Mouse (Mus musculus): ENCODE measurements around the gene Fbxw21. TPM values are rescaled to one million over a fixed set of nuclear protein-coding genes. Genes with fewer than 3 reads are reported as not detected.

Gene Fbxw21
- polyA plus RNA-seq, 1 experiment from 2014 or later, result not detected

GRCm38 (mm10) chr9:109094553-109095136, 67.2 kb downstream of the Fbxw21 start:
- H3K4me1 ChIP-seq (replicated peaks; ENCODE audit: control insufficient read depth, insufficient read depth), result peaks cover 20% of the 10 kb centered on the region
- peak overlapping the region; percentile 85 for H3K9ac ChIP-seq (ENCODE audit: low read length)
- ATAC-seq (ENCODE audit: low FRiP score, low TSS enrichment) (peak; percentile 49), DNase-seq (ENCODE audit: low spot score) (peak; percentile 81)
- H3K27ac ChIP-seq (replicated peaks), result peak overlapping the region; percentile 96
- H3K9me3 ChIP-seq (ENCODE audit: control insufficient read depth, low read length), result no peaks in the 10 kb centered on the region
- no peaks in the 10 kb centered on the region for H3K27me3 ChIP-seq (ENCODE audit: control insufficient read depth, insufficient read depth, low read length)
- WGBS, result 5% methylated on average over 21 of the region's 21 CpGs
- H3K36me3 ChIP-seq (ENCODE audit: control insufficient read depth, insufficient read depth, low read length), result no peaks in the 10 kb centered on the region
- TF ChIP-seq EP300 (optimal IDR thresholded peaks at IDR 0.05), result peak; percentile 48
- no peak for TF ChIP-seq CTCF (IDR thresholded peaks at IDR 0.05; ENCODE audit: low read depth)
- H3K4me2 ChIP-seq (replicated peaks; ENCODE audit: low read depth), result peak overlapping the region; percentile 84
- peak overlapping the region; percentile 69 for H3K4me3 ChIP-seq (ENCODE audit: low read depth, low read length)

DNA sequence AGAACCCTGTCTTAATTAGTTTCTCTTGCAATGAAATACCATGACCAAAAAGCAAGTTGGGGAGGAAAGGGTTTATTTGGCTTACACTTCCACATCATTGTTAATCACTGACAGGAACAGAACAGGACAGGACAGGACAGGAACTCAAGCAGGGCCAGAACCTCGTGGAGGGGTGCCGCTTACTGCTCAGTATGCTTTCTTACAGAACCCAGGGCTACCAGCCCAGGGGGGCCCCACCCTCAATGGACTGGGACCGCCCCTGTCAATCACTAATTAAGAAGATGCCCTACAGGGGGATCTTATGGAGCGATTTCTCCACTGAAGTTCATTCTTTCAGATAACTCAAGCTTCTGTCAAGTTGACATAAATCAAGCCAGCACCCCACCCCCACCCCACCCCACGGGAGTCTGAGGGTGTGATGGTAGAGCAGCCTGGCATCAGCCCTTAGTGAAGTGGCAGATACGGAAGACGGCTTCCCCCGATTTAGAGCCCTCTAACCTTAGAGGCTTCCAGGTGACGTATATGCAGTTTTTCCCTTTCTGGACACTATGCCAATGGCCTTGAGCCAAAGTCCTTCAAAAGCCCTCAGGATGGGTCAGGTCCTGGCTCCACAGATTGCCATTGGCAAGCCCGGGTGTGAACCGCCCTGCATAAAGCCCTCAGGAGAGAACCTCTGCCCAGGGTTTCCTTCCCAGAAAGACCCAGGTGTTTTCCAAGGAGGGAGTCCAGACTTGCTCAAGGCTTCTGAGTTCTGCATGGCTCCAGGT, 67.9 kb downstream of the Fbxw21 start:
- peak; percentile 27 for DNase-seq (ENCODE audit: low spot score)

GRCm38 (mm10) chr9:109092799-109093198, 69.0 kb downstream of the Fbxw21 start:
- TF ChIP-seq EP300 (optimal IDR thresholded peaks at IDR 0.05) (no peak), CTCF (IDR thresholded peaks at IDR 0.05; ENCODE audit: low read depth) (peak; percentile 11; the same call in 1 of the 2 replicates)
- Histone ChIP-seq H3K4me3 (ENCODE audit: low read depth, low read length) (no peak overlapping the region), H3K27me3 (ENCODE audit: control insufficient read depth, insufficient read depth, low read length) (no peaks in the 10 kb centered on the region), H3K4me1 (replicated peaks; ENCODE audit: control insufficient read depth, insufficient read depth) (peaks cover 12% of the 10 kb centered on the region), H3K36me3 (ENCODE audit: control insufficient read depth, insufficient read depth, low read length) (no peaks in the 10 kb centered on the region), H3K4me2 (replicated peaks; ENCODE audit: low read depth) (no peak overlapping the region), H3K9me3 (ENCODE audit: control insufficient read depth, low read length) (no peaks in the 10 kb centered on the region), H3K27ac (replicated peaks) (peak overlapping the region; percentile 40; the same call in 1 of the 2 replicates), H3K9ac (ENCODE audit: low read length) (no peak overlapping the region)
- ATAC-seq (ENCODE audit: low FRiP score, low TSS enrichment) (no peak), DNase-seq (ENCODE audit: low spot score) (no peak)
- WGBS, result 50% methylated on average over 6 of the region's 6 CpGs

More for the DNA sequence above, 67.9 kb downstream of the Fbxw21 start:
- 23% methylated on average over 11 of the region's 11 CpGs for WGBS
- Histone ChIP-seq H3K4me1 (replicated peaks; ENCODE audit: control insufficient read depth, insufficient read depth) (peaks cover 17% of the 10 kb centered on the region), H3K9ac (ENCODE audit: low read length) (0 out of 2 replicates have a peak overlapping the region, but pooled peaks have one; percentile 85), H3K27ac (replicated peaks) (peak overlapping the region; percentile 96), H3K36me3 (ENCODE audit: control insufficient read depth, insufficient read depth, low read length) (no peaks in the 10 kb centered on the region), H3K9me3 (ENCODE audit: control insufficient read depth, low read length) (no peaks in the 10 kb centered on the region), H3K27me3 (ENCODE audit: control insufficient read depth, insufficient read depth, low read length) (no peaks in the 10 kb centered on the region), H3K4me3 (ENCODE audit: low read depth, low read length) (peak overlapping the region; percentile 69), H3K4me2 (replicated peaks; ENCODE audit: low read depth) (peak overlapping the region; percentile 84)
- ATAC-seq (ENCODE audit: low FRiP score, low TSS enrichment), result peak; percentile 9
- no peak for TF ChIP-seq CTCF (IDR thresholded peaks at IDR 0.05; ENCODE audit: low read depth)
- no peak for TF ChIP-seq EP300 (optimal IDR thresholded peaks at IDR 0.05)

- Histone ChIP-seq H3K27ac (replicated peaks) (peak overlapping the region; percentile 73), H3K9ac (ENCODE audit: low read length) (no peak overlapping the region), H3K36me3 (ENCODE audit: control insufficient read depth, insufficient read depth, low read length) (no peaks in the 10 kb centered on the region), H3K4me2 (replicated peaks; ENCODE audit: low read depth) (peak overlapping the region; percentile 14), H3K9me3 (ENCODE audit: control insufficient read depth, low read length) (no peaks in the 10 kb centered on the region), H3K27me3 (ENCODE audit: control insufficient read depth, insufficient read depth, low read length) (no peaks in the 10 kb centered on the region), H3K4me3 (ENCODE audit: low read depth, low read length) (no peak overlapping the region), H3K4me1 (replicated peaks; ENCODE audit: control insufficient read depth, insufficient read depth) (peaks cover 4% of the 10 kb centered on the region; the same call in 1 of the 2 replicates)
- DNase-seq (ENCODE audit: low spot score), result no peak
- no peak for ATAC-seq (ENCODE audit: low FRiP score, low TSS enrichment)
- WGBS, result 85% methylated on average over 8 of the region's 8 CpGs
- no peak for TF ChIP-seq EP300 (optimal IDR thresholded peaks at IDR 0.05)
- TF ChIP-seq CTCF (IDR thresholded peaks at IDR 0.05; ENCODE audit: low read depth), result no peak
Observed at GRCm38 (mm10) chr9:109091802-109092201, 70.0 kb downstream of the Fbxw21 start.

DNA sequence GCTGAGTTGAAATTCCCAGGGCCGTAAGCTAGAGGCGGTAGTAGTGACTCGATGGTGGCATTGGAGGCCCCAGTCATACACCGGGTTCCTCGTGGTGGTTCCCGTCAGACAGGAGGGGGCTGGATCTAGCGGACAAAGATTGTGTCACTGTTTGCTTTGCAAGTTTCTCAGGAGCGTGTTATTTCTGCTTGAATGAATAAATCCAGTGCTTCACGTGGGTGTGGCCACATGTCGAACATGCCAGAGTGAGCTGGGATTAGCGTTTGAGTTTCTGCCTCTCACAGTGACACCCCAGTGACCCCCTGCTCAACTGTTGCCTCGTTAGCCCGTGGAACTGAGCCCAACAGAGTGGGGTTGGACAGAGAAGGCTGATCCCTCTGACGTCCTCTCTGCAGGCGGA, 71.4 kb downstream of the Fbxw21 start:
- Histone ChIP-seq H3K9me3 (ENCODE audit: control insufficient read depth, low read length) (no peaks in the 10 kb centered on the region), H3K4me2 (replicated peaks; ENCODE audit: low read depth) (peak overlapping the region; percentile 14; the same call in 1 of the 2 replicates), H3K4me1 (replicated peaks; ENCODE audit: control insufficient read depth, insufficient read depth) (peaks cover 4% of the 10 kb centered on the region; the same call in 1 of the 2 replicates), H3K9ac (ENCODE audit: low read length) (0 out of 2 replicates have a peak overlapping the region, but pooled peaks have one; percentile 13), H3K27me3 (ENCODE audit: control insufficient read depth, insufficient read depth, low read length) (no peaks in the 10 kb centered on the region), H3K4me3 (ENCODE audit: low read depth, low read length) (no peak overlapping the region), H3K27ac (replicated peaks) (peak overlapping the region; percentile 73), H3K36me3 (ENCODE audit: control insufficient read depth, insufficient read depth, low read length) (no peaks in the 10 kb centered on the region)
- TF ChIP-seq CTCF (IDR thresholded peaks at IDR 0.05; ENCODE audit: low read depth), result no peak
- TF ChIP-seq EP300 (optimal IDR thresholded peaks at IDR 0.05), result no peak
- ATAC-seq (ENCODE audit: low FRiP score, low TSS enrichment) (no peak), DNase-seq (ENCODE audit: low spot score) (peak; percentile 42)
- WGBS, result 44% methylated on average over 15 of the region's 15 CpGs

Other genes starting within 250 kb of the Fbxw21 start
- gene Tmem89, start 247.4 kb downstream of the Fbxw21 start, polyA plus RNA-seq (2015; fragmentation: Nextera tagmentation; extraction: Ambion mirVana), result 0.51 and 0.67 TPM in 2 replicates
- 476 and 497 TPM in 2 replicates for gene Uqcrc1, start 225.4 kb downstream of the Fbxw21 start, polyA plus RNA-seq (2015; fragmentation: Nextera tagmentation; extraction: Ambion mirVana)
- gene Col7a1, start 208.5 kb downstream of the Fbxw21 start, polyA plus RNA-seq (2015; fragmentation: Nextera tagmentation; extraction: Ambion mirVana), result 6.2 and 9.6 TPM in 2 replicates
- not detected in 2 replicates for gene Ucn2, start 176.0 kb downstream of the Fbxw21 start, polyA plus RNA-seq (2015; fragmentation: Nextera tagmentation; extraction: Ambion mirVana)
- gene Pfkfb4, start 170.3 kb downstream of the Fbxw21 start, polyA plus RNA-seq (2015; fragmentation: Nextera tagmentation; extraction: Ambion mirVana), result 10.3 and 12.1 TPM in 2 replicates
- gene Shisa5, start 123.5 kb downstream of the Fbxw21 start, polyA plus RNA-seq (2015; fragmentation: Nextera tagmentation; extraction: Ambion mirVana), result 168 and 181 TPM in 2 replicates
- gene Trex1, start 102.3 kb downstream of the Fbxw21 start, polyA plus RNA-seq (2015; fragmentation: Nextera tagmentation; extraction: Ambion mirVana), result 13.3 and 15.8 TPM in 2 replicates
- 10.8 and 11.3 TPM in 2 replicates for gene Atrip, start 87.9 kb downstream of the Fbxw21 start, polyA plus RNA-seq (2015; fragmentation: Nextera tagmentation; extraction: Ambion mirVana)
- 8.9 and 9.9 TPM in 2 replicates for gene Ccdc51, start 79.5 kb downstream of the Fbxw21 start, polyA plus RNA-seq (2015; fragmentation: Nextera tagmentation; extraction: Ambion mirVana)
- 416 and 424 TPM in 2 replicates for gene Tma7, start 79.5 kb downstream of the Fbxw21 start, polyA plus RNA-seq (2015; fragmentation: Nextera tagmentation; extraction: Ambion mirVana)
- gene Plxnb1, start 66.7 kb downstream of the Fbxw21 start, polyA plus RNA-seq (2015; fragmentation: Nextera tagmentation; extraction: Ambion mirVana), result 3.0 and 3.7 TPM in 2 replicates
- not detected in 2 replicates for gene Fbxw13, start 33.9 kb upstream of the Fbxw21 start, polyA plus RNA-seq (2015; fragmentation: Nextera tagmentation; extraction: Ambion mirVana)
- gene Fbxw20, start 72.7 kb upstream of the Fbxw21 start, polyA plus RNA-seq (2015; fragmentation: Nextera tagmentation; extraction: Ambion mirVana), result not detected in 2 replicates
- gene Fbxw14, start 125.6 kb upstream of the Fbxw21 start, polyA plus RNA-seq (2015; fragmentation: Nextera tagmentation; extraction: Ambion mirVana), result 0.10 TPM in 1 of 2 replicates, not detected in the other
- not detected in 2 replicates for gene Fbxw28, start 177.6 kb upstream of the Fbxw21 start, polyA plus RNA-seq (2015; fragmentation: Nextera tagmentation; extraction: Ambion mirVana)
- not detected in 2 replicates for gene Fbxw22, start 242.3 kb upstream of the Fbxw21 start, polyA plus RNA-seq (2015; fragmentation: Nextera tagmentation; extraction: Ambion mirVana)